In genomic region chr7:79728219-79728618, GRCm38 (mm10) we compare ENCODE assay signal across 9 mouse cellular contexts. TPM values are rescaled to one million over a fixed set of nuclear protein-coding genes. Genes with fewer than 3 reads are reported as not detected.
DNase-seq lines count a peak whose midpoint lies in the region; ATAC-seq and TF ChIP-seq lines count a peak whose summit lies in the region.
"Had no signal": no experiment of that assay in that cellular context is flagged by ENCODE, and none has a peak within 500 bp of the region (broad histone marks: within the 10 kb centered on the region; RNA-seq: fewer than 3 reads in every experiment).

No protein-coding gene starts in this region.

- H3K9me3 ChIP-seq in kidney, postnatal 0 days (replicated peaks; ENCODE audit: low read length) = no peaks in the 10 kb centered on the region
- H3K9me3 ChIP-seq: limb, embryonic 13.5 days had no signal

- no peaks in the 10 kb centered on the region for H3K27me3 ChIP-seq in kidney, postnatal 0 days (ENCODE audit: insufficient read depth, low read length)

- no peak overlapping the region for H3K4me2 ChIP-seq in kidney, postnatal 0 days (ENCODE audit: low read length)
- H3K4me2 ChIP-seq: limb, embryonic 13.5 days had no signal

- H3K9ac ChIP-seq in kidney, postnatal 0 days (ENCODE audit: low read depth, low read length) = no peak overlapping the region
- H3K9ac ChIP-seq: limb, embryonic 13.5 days had no signal

- WGBS in kidney, postnatal 0 days = 28% methylated on average over 6 of the region's 6 CpGs
- WGBS in lung, adult 2 months = 31% methylated on average over 6 of the region's 6 CpGs

- DNase-seq in cerebellum, adult 8-10 months = peak; percentile 20
- DNase-seq in MN1 (ENCODE audit: low spot score) = peak; percentile 75
- peak; percentile 89 for DNase-seq in embryo, embryonic 10.5 days (ENCODE audit: low spot score)
- peak; percentile 54 for DNase-seq in heart, adult 8-10 months (ENCODE audit: low spot score)
- DNase-seq in kidney, postnatal 0 days (ENCODE audit: low spot score) = peak; percentile 70
- peak; percentile 49 for DNase-seq in lung, adult 2 months
- peak; percentile 54 to 67 for DNase-seq in right cerebral cortex, postnatal 10 days (ENCODE audit: low spot score in 2 of 2)

- no peaks in the 10 kb centered on the region for H3K36me3 ChIP-seq in kidney, postnatal 0 days (ENCODE audit: insufficient read depth, low read length)
- H3K36me3 ChIP-seq: limb, embryonic 13.5 days had no signal

- H3K27ac ChIP-seq in kidney, postnatal 0 days = no peak overlapping the region
- H3K27ac ChIP-seq: limb, embryonic 13.5 days had no signal

- ATAC-seq in cerebellum, adult (ENCODE audit: insufficient number of reproducible peaks, low FRiP score, low TSS enrichment) = no peak
- ATAC-seq in kidney, postnatal 0 days (replicated peaks; ENCODE audit: low FRiP score, low read depth) = no peak

- no peak for TF ChIP-seq POLR2A in lung, adult 2 months (IDR thresholded peaks at IDR 0.05; ENCODE audit: borderline replicate concordance, extremely low read depth, low read depth, low read length)

- TF ChIP-seq CTCF in kidney, postnatal 0 days (IDR thresholded peaks at IDR 0.05; ENCODE audit: low read depth) = peak; percentile 88
- peak; percentile 85 for TF ChIP-seq CTCF in lung, adult 2 months (IDR thresholded peaks at IDR 0.05; ENCODE audit: insufficient read depth, low read length)

- no peak overlapping the region for H3K4me3 ChIP-seq in kidney, postnatal 0 days (replicated peaks; ENCODE audit: low read depth, low read length)
- no peak overlapping the region for H3K4me3 ChIP-seq in lung, adult 2 months (replicated peaks; ENCODE audit: extremely low read depth, low read depth, low read length)
- H3K4me3 ChIP-seq: limb, embryonic 13.5 days had no signal

- no peaks in the 10 kb centered on the region for H3K4me1 ChIP-seq in kidney, postnatal 0 days (replicated peaks; ENCODE audit: insufficient read depth, low read length)
- H3K4me1 ChIP-seq in lung, adult 2 months (ENCODE audit: control insufficient read depth, insufficient read depth, low read length) = no peaks in the 10 kb centered on the region
- H3K4me1 ChIP-seq: limb, embryonic 13.5 days had no signal

RNA-seq across cellular contexts. Expression of gene Plin1, which starts 4.5 kb away (rescaled TPM):
- total RNA-seq in heart, adult 8-10 months (2022) = 1 to 10 TPM; 4.4 to 5.6 (median 5.0) TPM
- polyA plus RNA-seq in kidney, postnatal 0 days (2015; fragmentation: Nextera tagmentation; extraction: Ambion mirVana) = 0.19 and 0.61 TPM in 2 replicates
- 48.1 and 83.8 TPM in 2 replicates for polyA plus RNA-seq in lung, adult 2 months (2012; rRNA removed)
- polyA plus RNA-seq: limb, embryonic 13.5 days had no signal

RNA-seq across cellular contexts. Expression of gene Kif7, which starts 12.7 kb away (rescaled TPM):
- total RNA-seq in heart, adult 8-10 months (2022) = 1 to 10 TPM; 1.2 to 1.4 (median 1.2) TPM
- polyA plus RNA-seq in kidney, postnatal 0 days (2015; fragmentation: Nextera tagmentation; extraction: Ambion mirVana) = 3.1 and 3.7 TPM in 2 replicates
- polyA plus RNA-seq in lung, adult 2 months (2012; rRNA removed) = 3.5 and 3.8 TPM in 2 replicates

RNA-seq across cellular contexts. Expression of gene Pex11a, which starts 14.7 kb away (rescaled TPM):
- total RNA-seq in heart, adult 8-10 months (2022) = 10 to 100 TPM; 15.7 to 29.2 (median 22.4) TPM
- polyA plus RNA-seq in kidney, postnatal 0 days (2015; fragmentation: Nextera tagmentation; extraction: Ambion mirVana) = 21.2 and 22.0 TPM in 2 replicates
- polyA plus RNA-seq in lung, adult 2 months (2012; rRNA removed) = 17.9 and 18.6 TPM in 2 replicates

RNA-seq across cellular contexts. Expression of gene Wdr93, which starts 14.7 kb away (rescaled TPM):
- total RNA-seq in heart, adult 8-10 months (2022) = not detected
- 0.26 and 0.41 TPM in 2 replicates for polyA plus RNA-seq in kidney, postnatal 0 days (2015; fragmentation: Nextera tagmentation; extraction: Ambion mirVana)
- polyA plus RNA-seq in lung, adult 2 months (2012; rRNA removed) = 1.7 and 1.8 TPM in 2 replicates

Comparison
In these comparisons a context has a peak if more than half of its experiments do, and no peak if none do; other contexts are left out.
1. DNase-seq: peak in every context shown above with its lines; median percentile 89 in embryo, embryonic 10.5 days; 75 in MN1; 70 in kidney, postnatal 0 days; 60 in right cerebral cortex, postnatal 10 days; 54 in heart, adult 8-10 months; 49 in lung, adult 2 months; 20 in cerebellum, adult 8-10 months.
2. RNA of gene Plin1, which starts 4.5 kb away (polyA plus RNA-seq): 48.1 to 83.8 TPM in lung, adult 2 months; 0.19 to 0.61 TPM in kidney, postnatal 0 days; every median in the first group is over 10 times any median in the second.